Mouse (Mus musculus): ENCODE data around the gene Tmem51. TPM values are rescaled to one million over a fixed set of nuclear protein-coding genes. Genes with fewer than 3 reads are reported as not detected.

Tmem51 gene
- polyA plus RNA-seq (2014; fragmentation: Nextera tagmentation; extraction: Ambion mirVana), result 5.1 and 8.0 TPM in 2 replicates

DNA sequence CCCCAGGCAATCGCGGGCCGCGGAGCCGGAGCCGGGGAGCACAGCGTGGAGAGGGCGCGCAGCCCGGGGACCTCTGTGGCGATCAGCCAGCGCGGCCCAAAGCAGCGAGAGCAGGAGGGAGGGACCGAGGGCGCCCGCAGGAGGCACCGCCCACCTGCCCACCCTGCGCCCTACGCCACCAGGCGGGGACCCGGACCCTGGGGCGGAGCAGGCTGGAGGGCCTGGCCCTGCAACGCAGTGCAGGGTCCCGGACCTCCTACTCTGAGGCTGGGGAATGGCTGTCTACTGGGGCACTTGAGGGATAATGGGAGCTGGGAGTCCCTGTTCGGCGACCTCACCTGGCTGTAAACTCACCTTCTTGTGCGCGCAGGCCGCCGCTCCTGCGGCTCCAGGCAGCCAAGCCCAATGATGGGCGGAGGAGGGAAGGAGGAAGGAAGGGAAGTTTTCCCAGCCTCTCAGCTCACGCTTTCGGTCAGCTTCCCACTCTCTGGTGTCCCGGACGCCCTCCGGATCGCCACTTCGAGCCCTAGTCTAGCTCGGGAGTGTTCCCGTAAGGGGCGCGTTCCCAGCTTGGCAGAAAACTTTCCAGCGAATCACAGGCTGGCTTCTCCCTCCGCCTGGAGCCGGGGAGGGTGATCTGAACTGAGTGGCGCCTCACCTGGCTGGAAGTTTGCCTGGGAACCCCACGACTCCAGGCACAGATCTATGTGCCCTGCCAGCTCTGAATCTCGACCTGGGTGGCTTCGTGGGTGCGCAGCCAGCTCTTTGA is at the start of gene Tmem51:
Gene Tmem51, minus strand, starts transcription at position 174 of the 769 bp plus-strand sequence.
- Histone ChIP-seq H3K27me3 (ENCODE audit: control insufficient read depth, insufficient read depth, low read length) (peaks cover 20% of the 10 kb centered on the region), H3K4me1 (ENCODE audit: control insufficient read depth, insufficient read depth, low read length) (peaks cover 7% of the 10 kb centered on the region; the same call in 1 of the 2 replicates), H3K4me2 (ENCODE audit: low read depth) (peak within 1 kb of the TSS; percentile 98), H3K36me3 (ENCODE audit: control insufficient read depth, insufficient read depth, low read length) (no peaks in the 10 kb centered on the region), H3K27ac (ENCODE audit: low read depth, low read length) (no peak within 1 kb of the TSS), H3K9me3 (ENCODE audit: control insufficient read depth, low read length) (no peaks in the 10 kb centered on the region), H3K4me3 (ENCODE audit: low read depth, low read length) (peak within 1 kb of the TSS; percentile 61), H3K9ac (ENCODE audit: low read length) (peak within 1 kb of the TSS; percentile 61)
- ATAC-seq (ENCODE audit: insufficient read depth, low FRiP score, low TSS enrichment) (peak; percentile 67), DNase-seq (ENCODE audit: low spot score) (peak; percentile 48)
- under 1% methylated on average over 51 of the region's 52 CpGs for WGBS

DNA sequence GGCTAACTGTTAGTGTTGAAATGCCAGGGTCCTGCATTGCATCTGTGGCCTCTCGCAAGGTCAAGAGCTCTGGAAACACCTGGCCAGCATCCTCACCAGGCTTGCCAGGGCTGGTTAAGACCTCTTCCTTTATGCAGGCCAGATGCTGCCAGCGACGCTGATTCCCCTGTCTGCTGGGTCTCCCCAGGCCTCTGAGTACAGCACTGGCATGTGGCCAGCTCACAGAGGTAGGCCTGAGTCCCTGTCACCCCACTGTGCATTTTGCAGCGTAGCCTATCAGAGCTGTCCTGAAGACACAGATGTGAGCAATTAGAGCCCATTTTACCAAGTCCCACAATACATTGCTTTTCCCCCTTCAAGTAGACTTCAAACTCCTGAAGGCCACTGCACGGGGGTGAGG is 46.1 kb upstream of the Tmem51 start:
- DNase-seq (ENCODE audit: low spot score) (peak; percentile 35), ATAC-seq (ENCODE audit: insufficient read depth, low FRiP score, low TSS enrichment) (no peak)
- Histone ChIP-seq H3K36me3 (ENCODE audit: control insufficient read depth, insufficient read depth, low read length) (no peaks in the 10 kb centered on the region), H3K4me2 (ENCODE audit: low read depth) (no peak overlapping the region), H3K9ac (ENCODE audit: low read length) (no peak overlapping the region), H3K9me3 (ENCODE audit: control insufficient read depth, low read length) (no peaks in the 10 kb centered on the region), H3K27ac (ENCODE audit: low read depth, low read length) (no peak overlapping the region), H3K27me3 (ENCODE audit: control insufficient read depth, insufficient read depth, low read length) (no peaks in the 10 kb centered on the region), H3K4me3 (ENCODE audit: low read depth, low read length) (no peak overlapping the region), H3K4me1 (ENCODE audit: control insufficient read depth, insufficient read depth, low read length) (0 out of 2 replicates have a peak, but pooled peaks cover 6% of the 10 kb centered on the region)
- WGBS, result 50% methylated on average over 5 of the region's 5 CpGs

- WGBS, result 90% methylated on average over 6 of the region's 6 CpGs
- no peak for ATAC-seq (ENCODE audit: insufficient read depth, low FRiP score, low TSS enrichment)
- 0 out of 2 replicates have a peak, but pooled peaks cover 6% of the 10 kb centered on the region for H3K4me1 ChIP-seq (ENCODE audit: control insufficient read depth, insufficient read depth, low read length)
These were observed 43.2 kb upstream of the Tmem51 start for GRCm38 (mm10) chr4:142127275-142127788.

DNA sequence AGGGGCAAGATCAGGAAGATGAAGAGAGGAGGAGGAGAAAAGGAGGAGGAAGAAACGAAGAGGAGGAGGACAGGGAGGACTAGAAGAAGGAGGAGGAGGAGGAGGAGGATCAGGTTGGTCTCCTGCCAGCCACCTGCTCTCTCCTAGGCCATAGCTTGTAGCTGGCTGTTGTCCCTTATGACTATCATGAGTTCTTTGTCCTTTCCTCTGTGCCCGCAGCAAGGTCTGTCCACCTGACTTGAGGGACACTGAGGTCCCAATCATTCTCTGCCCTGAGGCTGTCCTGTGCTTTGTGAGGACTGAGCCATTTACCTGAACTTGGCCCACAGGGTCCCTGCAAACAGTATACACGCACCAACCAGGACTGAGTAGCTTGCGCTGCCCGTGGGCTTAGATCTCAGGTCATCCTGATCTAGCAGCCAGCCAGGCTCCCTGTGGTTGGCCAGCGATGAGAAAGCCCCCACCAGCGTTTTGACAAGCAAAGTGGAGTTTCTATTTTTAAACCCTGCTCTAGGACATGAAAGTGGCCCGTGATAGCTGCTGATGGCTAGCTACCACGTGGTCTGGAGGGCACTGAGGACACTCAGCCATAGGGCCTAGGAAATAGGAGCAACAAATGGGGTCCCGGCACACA is 42.7 kb upstream of the Tmem51 start:
- Histone ChIP-seq H3K36me3 (ENCODE audit: control insufficient read depth, insufficient read depth, low read length) (no peaks in the 10 kb centered on the region), H3K4me3 (ENCODE audit: low read depth, low read length) (no peak overlapping the region), H3K9me3 (ENCODE audit: control insufficient read depth, low read length) (no peaks in the 10 kb centered on the region), H3K27ac (ENCODE audit: low read depth, low read length) (no peak overlapping the region), H3K4me2 (ENCODE audit: low read depth) (no peak overlapping the region), H3K4me1 (ENCODE audit: control insufficient read depth, insufficient read depth, low read length) (0 out of 2 replicates have a peak, but pooled peaks cover 6% of the 10 kb centered on the region), H3K9ac (ENCODE audit: low read length) (no peak overlapping the region), H3K27me3 (ENCODE audit: control insufficient read depth, insufficient read depth, low read length) (no peaks in the 10 kb centered on the region)
- ATAC-seq (ENCODE audit: insufficient read depth, low FRiP score, low TSS enrichment), result no peak
- DNase-seq (ENCODE audit: low spot score), result no peak
- 82% methylated on average over 10 of the region's 10 CpGs for WGBS

More at GRCm38 (mm10) chr4:142127275-142127788, 43.2 kb upstream of the Tmem51 start:
- no peaks in the 10 kb centered on the region for H3K9me3 ChIP-seq (ENCODE audit: control insufficient read depth, low read length)
- DNase-seq (ENCODE audit: low spot score), result no peak
- H3K27me3 ChIP-seq (ENCODE audit: control insufficient read depth, insufficient read depth, low read length), result no peaks in the 10 kb centered on the region
- H3K4me3 ChIP-seq (ENCODE audit: low read depth, low read length), result no peak overlapping the region
- no peak overlapping the region for H3K9ac ChIP-seq (ENCODE audit: low read length)
- H3K36me3 ChIP-seq (ENCODE audit: control insufficient read depth, insufficient read depth, low read length), result no peaks in the 10 kb centered on the region
- no peak overlapping the region for H3K27ac ChIP-seq (ENCODE audit: low read depth, low read length)
- H3K4me2 ChIP-seq (ENCODE audit: low read depth), result no peak overlapping the region

DNA sequence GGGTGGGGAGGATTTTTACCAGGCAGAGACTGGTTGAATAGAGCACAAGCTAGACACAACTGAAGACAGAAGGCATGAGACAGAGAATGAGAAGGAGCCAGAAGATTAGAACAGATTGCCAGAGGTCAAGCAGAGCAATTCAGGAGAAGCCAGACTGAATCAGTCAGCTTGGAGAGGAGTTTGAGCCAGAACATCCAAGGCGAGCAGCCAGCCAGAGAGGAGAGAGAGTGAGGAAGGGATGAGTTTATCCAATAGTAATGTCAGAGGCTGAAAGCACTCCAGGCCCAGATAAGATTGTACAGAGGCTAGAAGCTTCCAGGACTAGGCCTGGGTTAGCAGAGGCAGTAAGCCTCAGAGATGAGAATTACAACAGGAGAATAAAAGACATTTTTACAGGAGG is 37.1 kb upstream of the Tmem51 start:
- no peaks in the 10 kb centered on the region for H3K36me3 ChIP-seq (ENCODE audit: control insufficient read depth, insufficient read depth, low read length)
- H3K9me3 ChIP-seq (ENCODE audit: control insufficient read depth, low read length), result no peaks in the 10 kb centered on the region
- H3K4me2 ChIP-seq (ENCODE audit: low read depth), result no peak overlapping the region
- ATAC-seq (ENCODE audit: insufficient read depth, low FRiP score, low TSS enrichment), result no peak
- no peaks in the 10 kb centered on the region for H3K27me3 ChIP-seq (ENCODE audit: control insufficient read depth, insufficient read depth, low read length)
- 48% methylated on average over 1 of the region's 1 CpGs for WGBS
- no peaks in the 10 kb centered on the region for H3K4me1 ChIP-seq (ENCODE audit: control insufficient read depth, insufficient read depth, low read length)
- no peak for DNase-seq (ENCODE audit: low spot score)
- no peak overlapping the region for H3K27ac ChIP-seq (ENCODE audit: low read depth, low read length)
- H3K9ac ChIP-seq (ENCODE audit: low read length), result no peak overlapping the region
- H3K4me3 ChIP-seq (ENCODE audit: low read depth, low read length), result no peak overlapping the region

DNA sequence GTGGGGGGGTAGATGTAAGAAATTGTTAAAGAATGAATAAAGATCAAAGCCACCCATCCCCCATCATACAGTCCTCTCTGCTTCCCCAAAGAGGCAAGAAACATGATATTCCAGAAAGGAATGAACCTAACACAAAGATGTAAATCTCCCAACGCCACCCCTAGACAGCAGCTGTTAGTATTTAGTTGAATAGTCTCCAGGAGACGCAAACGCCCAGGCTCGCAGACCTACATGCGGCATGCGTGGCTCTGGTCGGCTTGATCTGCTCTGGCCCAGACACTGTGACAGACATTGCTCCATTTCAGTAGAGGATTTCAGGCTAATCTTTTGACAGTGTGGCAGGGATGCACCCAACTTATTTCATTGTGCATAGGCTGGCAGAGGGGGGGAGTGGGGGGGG is 34.4 kb upstream of the Tmem51 start:
- WGBS, result 51% methylated on average over 7 of the region's 7 CpGs
- no peak; the same call in 1 of the 2 replicates for ATAC-seq (ENCODE audit: insufficient read depth, low FRiP score, low TSS enrichment)
- Histone ChIP-seq H3K9me3 (ENCODE audit: control insufficient read depth, low read length) (no peaks in the 10 kb centered on the region), H3K27me3 (ENCODE audit: control insufficient read depth, insufficient read depth, low read length) (no peaks in the 10 kb centered on the region), H3K36me3 (ENCODE audit: control insufficient read depth, insufficient read depth, low read length) (no peaks in the 10 kb centered on the region), H3K4me2 (ENCODE audit: low read depth) (no peak overlapping the region), H3K27ac (ENCODE audit: low read depth, low read length) (no peak overlapping the region), H3K4me3 (ENCODE audit: low read depth, low read length) (no peak overlapping the region), H3K4me1 (ENCODE audit: control insufficient read depth, insufficient read depth, low read length) (no peaks in the 10 kb centered on the region), H3K9ac (ENCODE audit: low read length) (no peak overlapping the region)
- no peak for DNase-seq (ENCODE audit: low spot score)

- 79% methylated on average over 12 of the region's 12 CpGs for WGBS
- Histone ChIP-seq H3K9ac (ENCODE audit: low read length) (no peak overlapping the region), H3K27me3 (ENCODE audit: control insufficient read depth, insufficient read depth, low read length) (no peaks in the 10 kb centered on the region), H3K4me3 (ENCODE audit: low read depth, low read length) (no peak overlapping the region), H3K27ac (ENCODE audit: low read depth, low read length) (no peak overlapping the region), H3K36me3 (ENCODE audit: control insufficient read depth, insufficient read depth, low read length) (no peaks in the 10 kb centered on the region), H3K9me3 (ENCODE audit: control insufficient read depth, low read length) (no peaks in the 10 kb centered on the region), H3K4me2 (ENCODE audit: low read depth) (no peak overlapping the region), H3K4me1 (ENCODE audit: control insufficient read depth, insufficient read depth, low read length) (no peaks in the 10 kb centered on the region)
- ATAC-seq (ENCODE audit: insufficient read depth, low FRiP score, low TSS enrichment), result no peak
- DNase-seq (ENCODE audit: low spot score), result no peak
These were observed 33.9 kb upstream of the Tmem51 start for GRCm38 (mm10) chr4:142117993-142118392.

DNA sequence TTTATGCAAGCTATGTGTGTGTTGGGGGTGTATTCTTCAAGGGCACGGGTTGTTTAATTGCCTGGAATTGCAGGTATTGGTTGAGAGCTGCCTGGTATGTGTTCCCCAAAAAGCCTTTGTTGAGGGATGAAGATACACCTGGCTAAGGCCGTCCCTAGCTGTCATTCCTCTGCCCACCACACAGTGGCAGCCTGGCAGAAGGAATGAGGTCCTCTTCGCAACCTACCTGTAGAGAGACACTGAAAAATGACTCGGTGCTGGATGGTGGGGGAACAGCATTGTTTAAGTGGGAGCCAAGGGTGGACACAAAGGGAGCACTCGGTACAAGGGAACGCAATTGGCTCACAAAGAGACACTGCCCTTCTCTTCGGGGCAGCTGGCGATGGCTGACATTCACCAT is 29.2 kb upstream of the Tmem51 start:
- H3K36me3 ChIP-seq (ENCODE audit: control insufficient read depth, insufficient read depth, low read length), result no peaks in the 10 kb centered on the region
- 34% methylated on average over 8 of the region's 8 CpGs for WGBS
- DNase-seq (ENCODE audit: low spot score) (no peak), ATAC-seq (ENCODE audit: insufficient read depth, low FRiP score, low TSS enrichment) (peak; percentile 45; the same call in 1 of the 2 replicates)
- H3K27ac ChIP-seq (ENCODE audit: low read depth, low read length), result no peak overlapping the region
- H3K27me3 ChIP-seq (ENCODE audit: control insufficient read depth, insufficient read depth, low read length), result no peaks in the 10 kb centered on the region
- H3K4me1 ChIP-seq (ENCODE audit: control insufficient read depth, insufficient read depth, low read length), result no peaks in the 10 kb centered on the region
- no peak overlapping the region for H3K4me2 ChIP-seq (ENCODE audit: low read depth)
- no peak overlapping the region for H3K9ac ChIP-seq (ENCODE audit: low read length)
- no peak overlapping the region for H3K4me3 ChIP-seq (ENCODE audit: low read depth, low read length)
- H3K9me3 ChIP-seq (ENCODE audit: control insufficient read depth, low read length), result no peaks in the 10 kb centered on the region
